Mouse (Mus musculus) kidney, adult 2 months (tissue): ENCODE measurements at regions not wholly inside any gene's neighbourhood (a gene's known extent, or its start where the extent isn't known, plus 50 kb on each side); places are given as distances from the start of the nearest gene placed in this dataset.

ENCODE experiments used
- DNase-seq: peaks from one replicate; pipeline ENCODE4 v3.0.0; 2021
- H3K27ac ChIP-seq: fragments of 200-500 bp; 2 replicates; pipeline ENCODE4 v1.5.1; 2012; ENCODE audit warnings: low read depth, low read length, control low read depth, inconsistent platforms; ENCODE audit not compliant: insufficient read depth
- H3K27me3 ChIP-seq: fragments of 200-500 bp; replicated peaks from 2 replicates; pipeline ENCODE4 v1.6.1; 2012; ENCODE audit warnings: mild to moderate bottlenecking, moderate library complexity, low read length, inconsistent platforms; ENCODE audit not compliant: control insufficient read depth, insufficient read depth
- H3K36me3 ChIP-seq: fragments of 200-500 bp; 2 replicates; pipeline ENCODE4 v1.6.1; 2012; ENCODE audit warnings: mild to moderate bottlenecking, moderate library complexity, low read length, inconsistent platforms; ENCODE audit not compliant: control insufficient read depth, insufficient read depth
- H3K4me1 ChIP-seq: fragments of 200-500 bp; 2 replicates; pipeline ENCODE4 v1.6.1; 2011; ENCODE audit warnings: low read length; ENCODE audit not compliant: control insufficient read depth, insufficient read depth
- H3K4me3 ChIP-seq: fragments of 200-500 bp; 2 replicates; pipeline ENCODE4 v1.5.1; 2011; ENCODE audit warnings: mild to moderate bottlenecking, low read depth, low read length, control low read depth; ENCODE audit not compliant: insufficient read depth
- CTCF ChIP-seq: fragments of 200-500 bp; conservative IDR thresholded peaks from 2 replicates; pipeline ENCODE4 v1.5.1; 2011; ENCODE audit warnings: low read depth, mild to moderate bottlenecking, control low read depth, low read length, moderate library complexity, mixed read lengths; ENCODE audit not compliant: insufficient read depth, insufficient read length
- POLR2A ChIP-seq: fragments of 200-500 bp; IDR thresholded peaks from one replicate; pipeline ENCODE4 v1.6.1; 2011; ENCODE audit warnings: low read depth, low read length, control low read depth
- WGBS: fragments of 180-500 bp; shearing (Covaris S2); methylation state at CpG from one replicate; pipeline ENCODE4 v1.1.7; 2018; 5-methylcytosine and 5-hydroxymethylcytosine counted together

DNA sequence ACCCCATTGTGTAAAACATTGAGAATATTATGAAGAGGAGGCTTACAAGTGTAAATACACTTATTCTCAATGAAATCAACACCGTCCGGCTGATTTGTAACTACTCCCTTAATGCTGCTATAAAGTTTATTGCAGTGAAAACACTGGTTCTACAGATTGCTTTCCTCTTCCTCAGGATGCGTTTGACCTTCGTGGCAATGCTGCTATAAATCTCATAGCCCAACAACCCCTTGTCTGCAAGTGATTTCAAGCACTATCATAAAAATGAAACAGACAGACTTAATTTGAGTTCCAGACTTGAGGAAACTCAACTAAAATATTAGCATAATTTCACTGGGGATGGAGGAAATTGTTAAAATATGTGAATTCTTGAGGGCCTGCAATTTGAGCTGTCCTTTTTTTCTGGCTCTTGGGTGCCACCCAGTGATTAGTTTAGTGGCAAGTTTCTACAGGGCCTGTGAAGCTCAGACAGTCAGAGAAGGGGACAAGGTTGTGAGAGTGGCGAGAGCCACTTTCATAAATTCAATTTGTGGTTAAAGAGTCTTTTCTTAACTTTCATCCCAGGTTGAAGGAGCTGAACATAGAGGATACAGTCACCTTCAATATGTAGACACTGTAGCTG, 1457.4 kb downstream of the 4930444P10Rik start:
- Histone ChIP-seq H3K27me3 (no peaks in the 10 kb centered on the region), H3K4me1 (no peaks in the 10 kb centered on the region), H3K27ac (no peak overlapping the region), H3K36me3 (no peaks in the 10 kb centered on the region), H3K4me3 (no peak overlapping the region)
- no peak for TF ChIP-seq POLR2A
- no peak; the same call in 1 of the 2 replicates for TF ChIP-seq CTCF
- peak; percentile 10 for DNase-seq
- WGBS = 38% methylated on average over 5 of the region's 5 CpGs

DNA sequence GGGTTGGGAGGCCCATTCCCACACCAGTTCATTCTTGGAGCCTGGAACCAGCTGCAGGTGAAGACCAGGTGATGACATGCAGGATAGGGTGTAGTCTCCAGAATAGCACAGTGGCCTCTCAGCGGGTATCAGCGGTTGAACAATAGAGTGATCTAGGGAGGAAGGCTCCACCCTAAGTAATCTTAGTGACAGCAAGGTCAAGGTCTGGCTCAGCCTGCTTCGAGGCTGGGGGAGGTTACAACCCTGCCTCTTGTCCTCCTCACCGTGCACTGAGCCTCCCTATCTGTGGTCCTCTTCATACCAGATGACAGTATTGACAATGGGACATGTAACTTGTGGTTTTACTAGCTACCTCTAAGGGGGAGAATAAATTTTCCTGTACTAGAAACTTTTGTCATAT, 1461.1 kb downstream of the 4930444P10Rik start:
- no peaks in the 10 kb centered on the region for H3K4me1 ChIP-seq
- no peak overlapping the region for H3K27ac ChIP-seq
- no peaks in the 10 kb centered on the region for H3K36me3 ChIP-seq
- TF ChIP-seq CTCF = no peak
- no peak for TF ChIP-seq POLR2A
- WGBS = 26% methylated on average over 4 of the region's 4 CpGs
- no peaks in the 10 kb centered on the region for H3K27me3 ChIP-seq
- no peak for DNase-seq
- no peak overlapping the region for H3K4me3 ChIP-seq

DNA sequence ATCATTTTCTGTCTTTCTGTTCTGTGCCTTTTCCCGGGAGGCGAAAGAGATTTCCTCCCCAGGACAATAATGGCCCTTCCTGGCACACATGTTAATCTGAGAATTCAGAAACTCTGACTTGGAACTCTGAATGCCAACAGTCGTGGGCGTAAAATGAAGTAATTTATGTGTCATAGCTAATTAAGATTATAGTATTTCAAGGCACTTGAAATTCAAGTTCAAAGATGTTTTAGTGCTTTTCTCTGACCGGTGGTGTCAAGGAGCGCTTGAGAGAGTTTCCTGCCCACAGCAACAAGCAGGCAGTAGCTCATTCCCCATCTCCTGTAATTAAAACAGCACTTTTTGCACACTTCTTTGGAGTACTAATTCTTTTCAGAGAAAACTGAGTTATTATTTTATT, 1465.9 kb downstream of the 4930444P10Rik start:
- WGBS = 28% methylated on average over 6 of the region's 6 CpGs
- H3K4me1 ChIP-seq = no peaks in the 10 kb centered on the region
- no peak for TF ChIP-seq POLR2A
- no peak for TF ChIP-seq CTCF
- H3K4me3 ChIP-seq = no peak overlapping the region
- no peaks in the 10 kb centered on the region for H3K27me3 ChIP-seq
- H3K36me3 ChIP-seq = no peaks in the 10 kb centered on the region
- H3K27ac ChIP-seq = no peak overlapping the region
- no peak for DNase-seq

DNA sequence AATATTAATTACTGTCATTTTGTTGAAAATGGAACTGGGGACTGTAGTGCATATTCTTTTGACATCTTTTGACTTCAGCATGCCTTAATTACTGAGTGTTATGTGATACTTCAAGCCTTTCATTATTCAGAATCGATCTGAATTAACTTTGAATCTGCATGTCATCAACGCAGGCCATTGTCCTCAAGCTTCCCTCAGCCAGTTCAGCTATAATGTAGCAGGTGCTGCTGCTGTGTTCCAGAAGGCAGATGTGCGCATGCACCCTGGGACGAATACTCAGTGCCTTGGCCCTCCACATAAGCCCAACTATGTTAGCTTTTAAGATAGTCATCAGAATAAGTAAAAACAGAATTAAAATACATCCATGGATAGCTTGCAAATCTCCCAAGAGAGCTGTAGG, 1466.4 kb downstream of the 4930444P10Rik start:
- no peak for DNase-seq
- Histone ChIP-seq H3K36me3 (no peaks in the 10 kb centered on the region), H3K27ac (no peak overlapping the region), H3K4me3 (no peak overlapping the region), H3K27me3 (no peaks in the 10 kb centered on the region), H3K4me1 (no peaks in the 10 kb centered on the region)
- no peak for TF ChIP-seq CTCF
- TF ChIP-seq POLR2A = no peak
- 59% methylated on average over 4 of the region's 4 CpGs for WGBS

DNA sequence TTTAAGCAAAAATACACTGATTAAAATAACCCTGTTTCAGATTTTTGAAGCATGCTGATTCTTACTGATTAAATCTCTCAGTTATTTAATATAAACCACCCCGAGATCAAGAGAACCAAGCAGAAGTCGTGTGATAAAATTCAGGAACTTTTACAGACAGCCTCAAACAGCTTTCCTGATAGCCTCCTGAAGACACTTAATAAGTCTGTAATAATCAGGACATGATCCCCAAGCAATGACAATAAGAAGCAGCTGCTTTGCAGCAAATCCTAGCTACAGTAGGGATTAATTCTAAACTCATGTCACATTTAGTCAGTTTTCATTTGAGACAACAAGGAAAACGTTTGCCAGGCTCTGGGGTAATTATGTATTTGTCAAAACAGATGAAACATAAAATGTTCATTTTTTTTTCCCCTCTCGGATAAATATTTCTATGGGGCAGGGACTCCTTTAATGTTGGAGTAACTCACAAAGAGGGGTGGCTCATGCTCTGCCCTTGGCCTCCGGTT, 1472.1 kb downstream of the 4930444P10Rik start:
- no peak for DNase-seq
- Histone ChIP-seq H3K36me3 (no peaks in the 10 kb centered on the region), H3K4me1 (no peaks in the 10 kb centered on the region), H3K4me3 (no peak overlapping the region), H3K27me3 (no peaks in the 10 kb centered on the region), H3K27ac (no peak overlapping the region)
- 62% methylated on average over 5 of the region's 5 CpGs for WGBS
- TF ChIP-seq CTCF (no peak), POLR2A (no peak)

DNA sequence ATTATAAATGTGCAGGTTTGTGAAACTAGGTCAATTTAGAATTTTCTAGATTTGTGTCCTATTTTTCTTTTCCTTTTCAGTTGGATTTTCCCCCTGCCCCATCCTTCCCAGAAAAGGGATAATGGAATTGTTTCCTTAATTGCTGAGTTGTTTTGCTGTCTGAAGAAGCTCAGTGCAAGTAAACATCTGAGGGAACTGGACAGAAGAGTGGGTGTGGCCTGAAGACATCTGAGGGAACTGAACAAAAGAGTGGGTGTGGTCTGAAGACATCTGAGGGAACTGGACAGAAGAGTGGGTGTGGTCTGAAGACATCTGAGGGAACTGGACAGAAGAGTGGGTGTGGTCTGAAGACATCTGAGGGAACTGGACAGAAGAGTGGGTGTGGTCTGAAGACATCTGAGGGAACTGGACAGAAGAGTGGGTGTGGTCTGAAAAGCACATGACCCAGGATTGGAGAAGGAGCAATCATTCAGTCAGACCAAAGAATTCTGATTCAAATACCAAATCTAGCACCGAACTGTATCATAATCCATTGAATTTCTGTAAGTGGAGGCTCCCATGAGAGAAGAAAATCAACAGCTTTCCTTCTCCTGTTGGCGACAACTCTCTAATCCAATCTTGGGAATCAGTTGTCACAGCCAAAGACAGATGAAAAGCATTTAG, 1479.8 kb downstream of the 4930444P10Rik start:
- TF ChIP-seq POLR2A (no peak), CTCF (no peak)
- 92% methylated on average over 2 of the region's 2 CpGs for whole genome bisulfite sequencing

DNA sequence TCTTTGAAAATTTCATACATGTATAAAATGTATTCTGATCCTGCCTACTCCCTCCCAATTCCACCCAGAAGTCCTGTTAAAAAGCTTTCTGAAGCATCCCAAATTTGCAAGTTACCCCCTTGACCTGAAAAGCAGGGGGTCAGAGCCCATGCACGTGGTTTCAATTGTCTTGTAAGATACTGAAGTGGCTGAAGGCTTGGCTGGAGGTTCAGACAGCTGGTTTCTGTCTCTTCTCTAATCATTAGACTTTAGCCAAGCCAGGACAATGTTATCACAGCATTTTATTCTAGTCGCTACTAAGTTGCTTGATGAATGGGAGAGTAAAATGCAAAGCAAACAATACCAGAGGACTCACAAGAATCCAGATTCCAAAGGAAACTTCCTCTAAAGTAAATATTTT, 1484.1 kb downstream of the 4930444P10Rik start:
- DNase-seq = no peak
- TF ChIP-seq CTCF (no peak), POLR2A (no peak)
- no peaks in the 10 kb centered on the region for H3K36me3 ChIP-seq
- H3K27me3 ChIP-seq = no peaks in the 10 kb centered on the region
- H3K27ac ChIP-seq = no peak overlapping the region
- no peaks in the 10 kb centered on the region for H3K4me1 ChIP-seq
- no peak overlapping the region for H3K4me3 ChIP-seq
- WGBS = 22% methylated on average over 2 of the region's 2 CpGs

More for the DNA sequence above, 1479.8 kb downstream of the 4930444P10Rik start:
- H3K4me1 ChIP-seq = no peaks in the 10 kb centered on the region
- no peaks in the 10 kb centered on the region for H3K36me3 ChIP-seq
- H3K4me3 ChIP-seq = no peak overlapping the region
- no peak overlapping the region for H3K27ac ChIP-seq
- no peaks in the 10 kb centered on the region for H3K27me3 ChIP-seq
- DNase-seq = no peak
